Mouse (Mus musculus) skeletal muscle tissue, postnatal 0 days (tissue): ENCODE data around the gene Olfr872. TPM values are rescaled to one million over a fixed set of nuclear protein-coding genes. Genes with fewer than 3 reads are reported as not detected.

Experiments
- polyA plus RNA-seq: library from polyadenylated mRNA; unstranded; fragments of >200 nt; fragmentation: Nextera tagmentation; extraction: Ambion mirVana; gene quantifications from 2 replicates; pipeline ENCODE4 v1.2.1, GENCODE M21; 2015

The Olfr872 gene
- not detected in 2 replicates for polyA plus RNA-seq

GRCm38 (mm10) chr9:20236819-20237218 lies at the start of gene Olfr872:
Gene Olfr872, plus strand, starts transcription at chr9:20237119.

GRCm38 (mm10) chr9:20211907-20212306 lies 25.0 kb upstream of the Olfr872 start, which contains the start of gene Olfr871:
Gene Olfr871, plus strand, starts transcription at chr9:20212207.

GRCm38 (mm10) chr9:20282051-20282450 lies 45.1 kb downstream of the Olfr872 start, which contains the start of gene Olfr39:
Gene Olfr39, plus strand, starts transcription at chr9:20282351.

GRCm38 (mm10) chr9:20298232-20298631 lies 61.3 kb downstream of the Olfr872 start, which contains the start of gene Olfr873:
Gene Olfr873, plus strand, starts transcription at chr9:20298532.

Other genes starting within 250 kb of the Olfr872 start
- gene Olfr866, start 209.1 kb upstream of the Olfr872 start, polyA plus RNA-seq, result not detected in 2 replicates
- gene Olfr867, start 179.6 kb upstream of the Olfr872 start, polyA plus RNA-seq, result not detected in 2 replicates
- not detected in 2 replicates for gene Olfr868, start 138.5 kb upstream of the Olfr872 start, polyA plus RNA-seq
- not detected in 2 replicates for gene Olfr869, start 108.1 kb upstream of the Olfr872 start, polyA plus RNA-seq
- gene Olfr870, start 63.1 kb upstream of the Olfr872 start, polyA plus RNA-seq, result not detected in 2 replicates
- not detected in 2 replicates for gene Olfr871, start 24.9 kb upstream of the Olfr872 start, polyA plus RNA-seq
- not detected in 2 replicates for gene Olfr39, start 45.2 kb downstream of the Olfr872 start, polyA plus RNA-seq
- gene Olfr873, start 61.4 kb downstream of the Olfr872 start, polyA plus RNA-seq, result not detected in 2 replicates
- gene Olfr18, start 99.0 kb downstream of the Olfr872 start, polyA plus RNA-seq, result not detected in 2 replicates
- gene Zfp560, start 148.1 kb downstream of the Olfr872 start, polyA plus RNA-seq, result 33.3 and 35.1 TPM in 2 replicates
- gene Zfp26, start 223.0 kb downstream of the Olfr872 start, polyA plus RNA-seq, result 5.0 and 5.9 TPM in 2 replicates